Mouse (Mus musculus): Measurements from ENCODE around the gene Fmod.
A peak's percentile ranks its signal among the peaks of the same experiment; 100 is the strongest.

Fmod gene

GRCm38 (mm10) chr1:134055666-134056245 lies 18.7 kb downstream of the Fmod start:
- no peak for DNase-seq (ENCODE audit: low read depth in 2 of 2, low spot score in 2 of 2)

GRCm38 (mm10) chr1:134056285-134056684 lies 19.2 kb downstream of the Fmod start:
- no peak for DNase-seq (ENCODE audit: low read depth in 2 of 2, low spot score in 2 of 2)

GRCm38 (mm10) chr1:134057736-134058135 lies 20.7 kb downstream of the Fmod start:
- no peak for DNase-seq (ENCODE audit: low read depth in 2 of 2, low spot score in 2 of 2)

- DNase-seq (ENCODE audit: low read depth in 2 of 2, low spot score in 2 of 2): peak in 1 of 2 experiments; percentile 33
These were observed 21.8 kb downstream of the Fmod start for GRCm38 (mm10) chr1:134058870-134059269.

- DNase-seq (ENCODE audit: low read depth in 2 of 2, low spot score in 2 of 2): peak in 1 of 2 experiments; percentile 57
These were observed 23.0 kb downstream of the Fmod start for GRCm38 (mm10) chr1:134059739-134060695.

GRCm38 (mm10) chr1:134060849-134061569 lies 24.0 kb downstream of the Fmod start:
- DNase-seq (ENCODE audit: low read depth in 2 of 2, low spot score in 2 of 2): peak; percentile 87 to 88

- no peak for DNase-seq (ENCODE audit: low read depth in 2 of 2, low spot score in 2 of 2)
These were observed 24.9 kb downstream of the Fmod start for GRCm38 (mm10) chr1:134061915-134062314.

- no peak for DNase-seq (ENCODE audit: low read depth in 2 of 2, low spot score in 2 of 2)
These were observed 25.5 kb downstream of the Fmod start for GRCm38 (mm10) chr1:134062411-134063085.

- peak in 1 of 2 experiments; percentile 39 for DNase-seq (ENCODE audit: low read depth in 2 of 2, low spot score in 2 of 2)
These were observed 26.2 kb downstream of the Fmod start for GRCm38 (mm10) chr1:134063086-134063772.

- peak; percentile 39 to 51 for DNase-seq (ENCODE audit: low read depth in 2 of 2, low spot score in 2 of 2)
These were observed 26.7 kb downstream of the Fmod start for GRCm38 (mm10) chr1:134063773-134064125.

GRCm38 (mm10) chr1:134064296-134064831 lies 27.3 kb downstream of the Fmod start:
- DNase-seq (ENCODE audit: low read depth in 2 of 2, low spot score in 2 of 2): no peak

- peak in 1 of 2 experiments; percentile 39 for DNase-seq (ENCODE audit: low read depth in 2 of 2, low spot score in 2 of 2)
These were observed 28.3 kb downstream of the Fmod start for GRCm38 (mm10) chr1:134065241-134065809.

GRCm38 (mm10) chr1:134066554-134066953 lies 29.5 kb downstream of the Fmod start:
- no peak for DNase-seq (ENCODE audit: low read depth in 2 of 2, low spot score in 2 of 2)

GRCm38 (mm10) chr1:134067143-134067619 lies 30.1 kb downstream of the Fmod start:
- peak; percentile 57 to 62 for DNase-seq (ENCODE audit: low read depth in 2 of 2, low spot score in 2 of 2)

- DNase-seq (ENCODE audit: low read depth in 2 of 2, low spot score in 2 of 2): no peak
These were observed 33.1 kb downstream of the Fmod start for GRCm38 (mm10) chr1:134070099-134070669.

GRCm38 (mm10) chr1:134071411-134072018 lies 34.5 kb downstream of the Fmod start:
- DNase-seq (ENCODE audit: low read depth in 2 of 2, low spot score in 2 of 2): no peak

- DNase-seq (ENCODE audit: low read depth in 2 of 2, low spot score in 2 of 2): no peak
These were observed 36.1 kb downstream of the Fmod start for GRCm38 (mm10) chr1:134073061-134073564.

- no peak for DNase-seq (ENCODE audit: low read depth in 2 of 2, low spot score in 2 of 2)
These were observed 36.6 kb downstream of the Fmod start for GRCm38 (mm10) chr1:134073658-134074057.

- DNase-seq (ENCODE audit: low read depth in 2 of 2, low spot score in 2 of 2): no peak
These were observed 37.1 kb downstream of the Fmod start for GRCm38 (mm10) chr1:134074184-134074583.

All from CD8-positive naive resting alpha-beta T cell, adult 2 months (primary cell).